Mouse (Mus musculus): ENCODE measurements around the gene Kncn. TPM values are rescaled to one million over a fixed set of nuclear protein-coding genes. Genes with fewer than 3 reads are reported as not detected.

Kncn gene
- 0.17 TPM in 1 of 2 replicates, not detected in the other for polyA plus RNA-seq (2015; fragmentation: Nextera tagmentation; extraction: Ambion mirVana)

DNA sequence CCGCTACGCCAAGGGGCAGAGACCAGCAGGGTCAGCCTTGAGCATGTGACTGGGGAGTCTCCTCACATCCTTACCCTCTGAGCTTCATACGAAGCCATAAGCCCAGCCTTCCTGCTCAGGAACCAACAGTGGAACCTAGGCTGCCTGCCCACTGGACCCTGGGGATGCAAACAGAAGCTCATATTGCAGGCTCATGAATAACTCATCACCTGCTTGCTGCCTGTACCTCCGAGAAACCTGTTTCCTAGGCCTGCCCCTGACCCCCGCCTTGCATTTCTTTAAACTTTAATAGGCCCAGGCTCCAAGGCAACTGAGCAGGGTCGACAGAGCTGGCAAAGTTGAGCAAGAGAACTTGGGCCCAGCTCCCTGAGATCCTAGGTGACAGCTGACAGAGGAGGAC is at the start of gene Kncn:
Gene Kncn (plus strand): TSS at position 379 of the 400 bp plus-strand sequence.
- no peak within 1 kb of the TSS for H3K4me2 ChIP-seq
- no peak within 1 kb of the TSS for H3K27ac ChIP-seq
- no peak within 1 kb of the TSS for H3K9ac ChIP-seq
- no peaks in the 10 kb centered on the region for H3K9me3 ChIP-seq
- WGBS, result 63% methylated on average over 6 of the region's 6 CpGs
- H3K4me1 ChIP-seq, result peaks cover 39% of the 10 kb centered on the region
- H3K36me3 ChIP-seq (replicated peaks), result no peaks in the 10 kb centered on the region
- no peak for ATAC-seq (replicated peaks)
- H3K4me3 ChIP-seq, result no peak within 1 kb of the TSS
- no peaks in the 10 kb centered on the region for H3K27me3 ChIP-seq (replicated peaks)

GRCm38 (mm10) chr4:115835576-115835975 is 48.6 kb upstream of the Kncn start:
- 82% methylated on average over 2 of the region's 2 CpGs for WGBS

GRCm38 (mm10) chr4:115838196-115838595 is 46.0 kb upstream of the Kncn start:
- no peak overlapping the region for H3K27ac ChIP-seq

More at GRCm38 (mm10) chr4:115835576-115835975, 48.6 kb upstream of the Kncn start:
- Histone ChIP-seq H3K9ac (no peak overlapping the region), H3K4me2 (no peak overlapping the region), H3K9me3 (no peaks in the 10 kb centered on the region), H3K4me1 (peaks cover 9% of the 10 kb centered on the region), H3K27me3 (replicated peaks) (no peaks in the 10 kb centered on the region), H3K36me3 (replicated peaks) (0 out of 2 replicates have a peak, but pooled peaks cover 3% of the 10 kb centered on the region), H3K27ac (no peak overlapping the region), H3K4me3 (no peak overlapping the region)
- ATAC-seq (replicated peaks), result no peak

DNA sequence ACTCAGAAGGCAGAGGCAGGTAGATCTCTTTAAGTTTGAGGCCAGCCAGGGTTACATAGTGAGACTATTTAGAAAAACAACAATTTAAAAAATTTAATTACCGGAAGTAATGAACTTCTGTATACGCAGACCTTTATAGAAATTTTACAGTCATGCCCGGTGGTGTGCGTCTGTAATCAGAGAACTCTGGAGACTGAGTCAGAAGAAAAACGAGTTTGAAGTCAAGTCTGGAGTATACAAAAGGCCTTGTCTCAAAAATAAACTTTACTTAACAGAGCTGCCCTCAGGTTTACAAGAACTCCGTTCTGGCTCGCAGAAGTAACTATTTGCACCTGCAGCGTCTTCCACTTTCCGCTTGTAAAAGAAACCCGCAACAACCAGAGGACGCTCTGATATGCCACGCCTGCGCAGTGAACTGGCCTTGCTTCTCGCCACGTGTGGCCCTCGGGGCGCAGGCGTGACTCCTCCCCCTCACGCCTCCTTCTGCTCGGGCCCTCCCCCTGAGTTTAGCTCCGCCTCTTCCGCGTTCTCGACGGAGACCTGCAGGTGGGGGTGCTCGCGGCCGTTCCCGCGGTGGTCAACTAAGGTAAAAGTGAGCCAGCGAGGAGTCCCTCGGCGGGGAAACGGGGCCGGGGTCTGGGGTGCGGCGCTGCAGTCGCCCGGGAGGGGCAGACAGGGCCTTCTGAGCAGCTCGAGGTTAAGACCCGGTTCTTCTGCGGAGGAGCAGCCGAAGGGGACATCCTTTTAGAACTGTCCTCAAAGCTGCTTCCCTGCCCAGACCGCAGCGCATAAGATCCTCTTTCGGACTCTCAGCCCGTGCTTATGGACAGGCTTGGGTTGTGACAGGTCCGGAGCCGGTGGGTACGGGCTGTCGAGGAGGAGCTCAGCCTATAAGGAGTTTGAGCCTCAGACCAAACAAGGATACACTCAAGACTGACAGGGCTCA is 45.2 kb upstream of the Kncn start, which contains the start of gene Mknk1:
Gene Mknk1 (plus strand): TSS at position 503 of the 946 bp plus-strand sequence.
- H3K4me2 ChIP-seq, result peak within 1 kb of the TSS; percentile 66
- peak within 1 kb of the TSS; percentile 67 for H3K4me3 ChIP-seq
- no peak within 1 kb of the TSS for H3K27ac ChIP-seq
- peak; percentile 97 for ATAC-seq (replicated peaks)
- no peaks in the 10 kb centered on the region for H3K36me3 ChIP-seq (replicated peaks)
- H3K4me1 ChIP-seq, result peaks cover 9% of the 10 kb centered on the region
- peak within 1 kb of the TSS; percentile 56 for H3K9ac ChIP-seq
- H3K27me3 ChIP-seq (replicated peaks), result no peaks in the 10 kb centered on the region
- 2% methylated on average over 51 of the region's 51 CpGs for WGBS
- no peaks in the 10 kb centered on the region for H3K9me3 ChIP-seq

More at GRCm38 (mm10) chr4:115838196-115838595, 46.0 kb upstream of the Kncn start:
- no peak for ATAC-seq (replicated peaks)
- WGBS, result 72% methylated on average over 4 of the region's 4 CpGs
- Histone ChIP-seq H3K4me1 (peaks cover 9% of the 10 kb centered on the region), H3K4me3 (no peak overlapping the region), H3K4me2 (peak overlapping the region; percentile 66), H3K9ac (no peak overlapping the region), H3K9me3 (no peaks in the 10 kb centered on the region), H3K36me3 (replicated peaks) (0 out of 2 replicates have a peak, but pooled peaks cover 3% of the 10 kb centered on the region), H3K27me3 (replicated peaks) (no peaks in the 10 kb centered on the region)

DNA sequence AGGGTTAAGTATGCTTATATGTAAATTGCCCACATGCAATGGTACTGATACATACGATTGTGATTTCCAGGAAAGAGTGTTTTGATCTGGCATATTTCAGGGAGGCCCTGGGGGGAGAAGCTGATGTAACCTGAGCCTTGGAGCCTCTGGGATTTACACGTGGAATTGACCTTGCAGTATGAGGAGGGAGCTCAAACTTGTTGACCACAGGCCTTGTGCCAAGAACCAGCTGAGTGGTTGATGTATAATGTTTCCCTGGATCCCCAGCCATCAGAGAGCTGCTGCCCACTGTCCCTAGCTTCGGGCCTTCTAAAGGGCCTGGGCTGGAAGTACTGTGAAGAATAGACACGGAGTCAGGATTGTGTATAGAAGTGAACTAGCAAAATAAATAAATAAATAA is 44.2 kb upstream of the Kncn start:
- Histone ChIP-seq H3K36me3 (replicated peaks) (no peaks in the 10 kb centered on the region), H3K9me3 (no peaks in the 10 kb centered on the region), H3K4me2 (peak overlapping the region; percentile 66; the same call in 1 of the 2 replicates), H3K27ac (no peak overlapping the region), H3K9ac (no peak overlapping the region), H3K27me3 (replicated peaks) (no peaks in the 10 kb centered on the region), H3K4me1 (peaks cover 9% of the 10 kb centered on the region), H3K4me3 (peak overlapping the region; percentile 67)
- no peak for ATAC-seq (replicated peaks)
- 60% methylated on average over 4 of the region's 4 CpGs for WGBS

DNA sequence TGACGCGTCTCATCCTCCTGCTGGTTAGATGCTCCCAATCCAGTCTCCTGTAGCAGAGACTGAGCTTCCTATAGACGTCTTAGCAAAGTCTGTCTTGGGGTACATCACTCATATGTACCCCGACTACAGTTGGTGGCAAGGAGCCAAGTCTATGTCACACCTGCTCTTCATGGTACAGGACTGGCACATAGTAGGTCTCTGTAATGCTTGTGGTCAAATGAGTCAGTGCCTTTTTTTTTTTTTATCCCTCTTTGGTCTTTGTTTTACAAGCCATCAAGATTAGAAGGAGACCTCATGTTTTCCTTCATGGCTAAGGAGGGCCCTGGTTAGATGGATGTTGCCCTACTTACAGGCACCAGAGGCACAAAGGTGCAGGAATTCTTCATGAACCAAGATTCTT is 43.4 kb upstream of the Kncn start:
- Histone ChIP-seq H3K9me3 (no peaks in the 10 kb centered on the region), H3K27ac (no peak overlapping the region), H3K4me2 (no peak overlapping the region), H3K9ac (no peak overlapping the region), H3K4me1 (peaks cover 9% of the 10 kb centered on the region), H3K4me3 (no peak overlapping the region), H3K36me3 (replicated peaks) (no peaks in the 10 kb centered on the region), H3K27me3 (replicated peaks) (no peaks in the 10 kb centered on the region)
- ATAC-seq (replicated peaks), result no peak
- 95% methylated on average over 4 of the region's 4 CpGs for WGBS

DNA sequence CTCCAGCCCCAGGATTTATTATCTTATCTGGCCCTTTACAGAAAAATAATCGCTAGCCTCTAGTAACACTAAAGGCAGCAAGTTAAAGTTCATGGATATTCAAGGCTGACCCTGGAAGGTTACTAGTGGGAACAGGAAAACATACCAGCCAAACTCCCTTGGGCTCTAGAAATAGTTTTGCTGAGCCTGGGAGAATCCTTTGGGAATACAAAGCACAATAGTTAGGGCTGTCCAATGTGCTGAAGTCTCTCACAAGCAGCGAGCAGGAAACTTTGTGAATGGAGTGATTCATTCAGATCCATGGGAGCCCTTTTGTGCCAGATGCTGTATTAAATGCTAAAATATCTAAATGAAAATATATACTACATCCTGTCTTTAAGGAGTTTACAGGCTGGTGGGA is 37.5 kb upstream of the Kncn start:
- ATAC-seq (replicated peaks), result no peak
- WGBS, result 54% methylated on average over 2 of the region's 2 CpGs

GRCm38 (mm10) chr4:115847377-115847776 is 36.8 kb upstream of the Kncn start:
- H3K4me1 ChIP-seq, result no peaks in the 10 kb centered on the region
- no peaks in the 10 kb centered on the region for H3K27me3 ChIP-seq (replicated peaks)
- WGBS, result 64% methylated on average over 5 of the region's 5 CpGs
- H3K9ac ChIP-seq, result no peak overlapping the region
- no peaks in the 10 kb centered on the region for H3K36me3 ChIP-seq (replicated peaks)
- no peak overlapping the region for H3K27ac ChIP-seq
- H3K4me3 ChIP-seq, result no peak overlapping the region
- H3K9me3 ChIP-seq, result no peaks in the 10 kb centered on the region
- no peak for ATAC-seq (replicated peaks)
- H3K4me2 ChIP-seq, result no peak overlapping the region

More for the DNA sequence above, 37.5 kb upstream of the Kncn start:
- no peaks in the 10 kb centered on the region for H3K9me3 ChIP-seq
- H3K4me3 ChIP-seq, result no peak overlapping the region
- no peaks in the 10 kb centered on the region for H3K27me3 ChIP-seq (replicated peaks)
- no peak overlapping the region for H3K27ac ChIP-seq
- H3K4me1 ChIP-seq, result no peaks in the 10 kb centered on the region
- no peak overlapping the region for H3K9ac ChIP-seq
- no peak overlapping the region for H3K4me2 ChIP-seq
- H3K36me3 ChIP-seq (replicated peaks), result no peaks in the 10 kb centered on the region

GRCm38 (mm10) chr4:115848083-115848482 is 36.1 kb upstream of the Kncn start:
- no peaks in the 10 kb centered on the region for H3K36me3 ChIP-seq (replicated peaks)
- WGBS, result 94% methylated on average over 1 of the region's 1 CpGs
- H3K9ac ChIP-seq, result no peak overlapping the region
- ATAC-seq (replicated peaks), result no peak
- no peaks in the 10 kb centered on the region for H3K9me3 ChIP-seq
- no peaks in the 10 kb centered on the region for H3K4me1 ChIP-seq
- H3K27ac ChIP-seq, result no peak overlapping the region
- H3K27me3 ChIP-seq (replicated peaks), result no peaks in the 10 kb centered on the region
- no peak overlapping the region for H3K4me2 ChIP-seq
- H3K4me3 ChIP-seq, result no peak overlapping the region

DNA sequence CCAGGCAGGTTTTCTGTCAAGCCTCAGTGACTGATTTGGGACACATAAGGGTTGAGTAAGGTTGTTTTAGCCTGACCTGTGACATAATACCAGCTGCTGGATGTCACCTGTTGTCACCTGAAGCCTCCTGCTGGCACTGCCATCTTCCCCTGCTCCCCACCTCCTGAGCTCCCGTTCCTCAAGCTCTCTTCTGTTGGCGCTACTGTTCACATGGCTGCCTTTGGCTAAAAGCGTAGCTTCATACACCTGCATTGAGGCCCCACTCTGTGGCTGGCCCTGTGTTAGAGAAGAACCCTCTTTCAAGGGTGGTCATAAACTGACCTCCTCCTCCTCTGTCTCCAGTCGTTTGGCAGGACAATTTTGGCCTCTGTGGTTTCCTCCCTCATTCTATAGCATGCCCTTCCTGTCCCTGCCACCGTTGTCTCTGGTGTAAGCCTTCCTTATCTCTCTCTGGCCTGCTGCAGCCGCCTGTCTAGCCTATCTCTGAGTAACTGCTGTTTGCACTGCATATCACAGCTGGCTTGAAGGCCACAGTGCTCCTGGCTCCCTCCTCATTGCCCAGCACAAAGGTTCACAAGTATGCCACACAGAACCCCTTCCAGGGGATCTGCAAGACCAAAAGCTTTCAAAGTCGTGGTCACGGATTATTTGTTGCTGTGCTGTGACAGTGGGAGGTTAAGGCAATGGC is 35.1 kb upstream of the Kncn start:
- no peak overlapping the region for H3K27ac ChIP-seq
- H3K27me3 ChIP-seq (replicated peaks), result no peaks in the 10 kb centered on the region
- H3K4me1 ChIP-seq, result no peaks in the 10 kb centered on the region
- H3K9me3 ChIP-seq, result no peaks in the 10 kb centered on the region
- 76% methylated on average over 8 of the region's 8 CpGs for WGBS
- no peak overlapping the region for H3K9ac ChIP-seq
- no peaks in the 10 kb centered on the region for H3K36me3 ChIP-seq (replicated peaks)
- no peak for ATAC-seq (replicated peaks)
- no peak overlapping the region for H3K4me3 ChIP-seq
- H3K4me2 ChIP-seq, result no peak overlapping the region

- Histone ChIP-seq H3K9ac (no peak overlapping the region), H3K9me3 (no peaks in the 10 kb centered on the region), H3K36me3 (replicated peaks) (no peaks in the 10 kb centered on the region), H3K27me3 (replicated peaks) (no peaks in the 10 kb centered on the region), H3K27ac (no peak overlapping the region), H3K4me3 (no peak overlapping the region), H3K4me2 (no peak overlapping the region), H3K4me1 (peaks cover 8% of the 10 kb centered on the region)
- ATAC-seq (replicated peaks), result no peak
- WGBS, result 84% methylated on average over 2 of the region's 2 CpGs
These were observed 34.1 kb upstream of the Kncn start for GRCm38 (mm10) chr4:115850111-115850510.

- H3K4me3 ChIP-seq, result no peak overlapping the region
- peaks cover 13% of the 10 kb centered on the region for H3K4me1 ChIP-seq
- H3K27ac ChIP-seq, result no peak overlapping the region
- WGBS, result 61% methylated on average over 2 of the region's 2 CpGs
- H3K4me2 ChIP-seq, result no peak overlapping the region
- no peak overlapping the region for H3K9ac ChIP-seq
- no peaks in the 10 kb centered on the region for H3K9me3 ChIP-seq
- H3K36me3 ChIP-seq (replicated peaks), result no peaks in the 10 kb centered on the region
- H3K27me3 ChIP-seq (replicated peaks), result no peaks in the 10 kb centered on the region
- ATAC-seq (replicated peaks), result no peak
These were observed 33.6 kb upstream of the Kncn start for GRCm38 (mm10) chr4:115850631-115851030.

Data from midbrain, embryonic 15.5 days (tissue).